Mouse (Mus musculus): ENCODE data around the gene Cntn4. TPM values are rescaled to one million over a fixed set of nuclear protein-coding genes. Genes with fewer than 3 reads are reported as not detected.

Gene Cntn4
- polyA plus RNA-seq, 2 experiments: 1.2 to 1.9 TPM

DNA sequence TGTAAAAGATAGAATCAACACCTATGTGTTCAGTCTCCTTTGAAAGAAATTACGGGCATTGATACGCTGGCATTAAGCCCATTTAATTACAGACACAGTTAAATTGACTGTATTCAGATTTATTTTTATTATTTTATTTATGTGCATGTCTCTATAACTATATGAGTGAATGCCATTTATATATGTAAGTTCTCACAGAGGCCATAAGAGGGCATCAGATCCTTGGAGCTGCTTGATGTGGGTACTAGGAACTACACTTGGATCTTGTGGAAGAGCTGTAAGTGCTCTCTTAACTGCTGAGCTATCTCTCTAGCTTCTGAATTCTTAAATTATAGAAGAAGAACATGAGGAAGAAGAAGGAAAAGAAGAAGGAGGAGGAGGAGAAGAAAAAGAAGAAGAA, 111.0 kb downstream of the Cntn4 start:
- no peak for ATAC-seq (ENCODE audit: low FRiP score, low read depth)
- no peaks in the 10 kb centered on the region for H3K36me3 ChIP-seq (ENCODE audit: control insufficient read depth, insufficient read depth, low read length)
- no peaks in the 10 kb centered on the region for H3K27me3 ChIP-seq (ENCODE audit: control insufficient read depth, insufficient read depth, low read length)
- no peak overlapping the region for H3K4me2 ChIP-seq (replicated peaks; ENCODE audit: low read depth, low read length, severe bottlenecking)
- no peaks in the 10 kb centered on the region for H3K9me3 ChIP-seq (ENCODE audit: control insufficient read depth, low read length)
- no peak overlapping the region for H3K27ac ChIP-seq (replicated peaks; ENCODE audit: low read depth, low read length)
- no peak for DNase-seq (ENCODE audit: low spot score)
- H3K4me1 ChIP-seq (ENCODE audit: control insufficient read depth, insufficient read depth, low read length): no peaks in the 10 kb centered on the region
- WGBS: 93% methylated on average over 2 of the region's 2 CpGs
- H3K4me3 ChIP-seq (replicated peaks; ENCODE audit: low read length): no peak overlapping the region
- no peak for TF ChIP-seq POLR2A (IDR thresholded peaks at IDR 0.05; ENCODE audit: borderline replicate concordance, extremely low read depth, insufficient read depth, insufficient read length)
- no peak overlapping the region for H3K9ac ChIP-seq (ENCODE audit: low read depth, low read length, severe bottlenecking)

DNA sequence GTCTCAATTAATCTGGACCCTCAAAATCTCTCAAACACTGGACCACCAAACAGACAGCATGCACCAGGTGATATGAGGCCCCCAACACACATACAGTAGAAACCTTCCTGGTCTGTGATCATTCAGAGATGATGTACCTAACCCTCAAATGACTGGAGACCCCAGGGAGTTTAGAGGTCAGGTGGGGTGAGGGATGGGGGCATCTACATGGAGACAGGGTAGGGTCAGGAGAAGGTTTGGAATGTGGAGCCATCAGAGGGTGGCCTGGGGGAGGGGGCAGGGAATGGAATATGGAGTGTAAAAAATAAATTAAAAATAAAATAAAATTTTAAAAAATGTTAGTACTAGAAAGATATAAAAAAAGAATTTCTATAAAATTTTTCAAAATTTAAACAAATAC, 157.6 kb downstream of the Cntn4 start:
- H3K9ac ChIP-seq (ENCODE audit: low read depth, low read length, severe bottlenecking): no peak overlapping the region
- no peaks in the 10 kb centered on the region for H3K4me1 ChIP-seq (ENCODE audit: control insufficient read depth, insufficient read depth, low read length)
- DNase-seq (ENCODE audit: low spot score): no peak
- no peak for TF ChIP-seq POLR2A (IDR thresholded peaks at IDR 0.05; ENCODE audit: borderline replicate concordance, extremely low read depth, insufficient read depth, insufficient read length)
- H3K36me3 ChIP-seq (ENCODE audit: control insufficient read depth, insufficient read depth, low read length): no peaks in the 10 kb centered on the region
- no peak overlapping the region for H3K4me2 ChIP-seq (replicated peaks; ENCODE audit: low read depth, low read length, severe bottlenecking)
- no peak overlapping the region for H3K27ac ChIP-seq (replicated peaks; ENCODE audit: low read depth, low read length)
- H3K27me3 ChIP-seq (ENCODE audit: control insufficient read depth, insufficient read depth, low read length): no peaks in the 10 kb centered on the region
- H3K9me3 ChIP-seq (ENCODE audit: control insufficient read depth, low read length): no peaks in the 10 kb centered on the region
- ATAC-seq (ENCODE audit: low FRiP score, low read depth): no peak
- no peak overlapping the region for H3K4me3 ChIP-seq (replicated peaks; ENCODE audit: low read length)

DNA sequence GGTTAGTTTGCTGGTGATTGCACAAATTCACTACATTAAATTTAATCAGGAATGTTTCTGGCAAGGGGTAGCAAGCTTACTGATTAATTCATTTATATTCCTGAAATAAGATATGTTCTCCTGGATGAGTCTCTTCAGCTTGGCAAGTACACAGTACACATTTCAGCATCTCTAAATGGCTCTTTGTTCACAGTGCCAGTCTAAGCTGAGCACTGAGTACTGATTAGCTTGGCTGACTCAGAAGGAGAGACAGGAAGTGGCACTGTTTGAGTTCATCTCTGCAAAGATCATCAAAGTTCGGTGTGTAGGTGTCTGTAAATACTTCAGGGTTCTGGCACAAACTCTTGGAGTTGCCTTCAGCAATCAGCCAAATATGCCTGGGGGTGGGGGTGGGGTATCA, 169.8 kb downstream of the Cntn4 start:
- ATAC-seq (ENCODE audit: low FRiP score, low read depth) (no peak), DNase-seq (ENCODE audit: low spot score) (no peak)
- Histone ChIP-seq H3K4me3 (replicated peaks; ENCODE audit: low read length) (no peak overlapping the region), H3K36me3 (ENCODE audit: control insufficient read depth, insufficient read depth, low read length) (no peaks in the 10 kb centered on the region), H3K9ac (ENCODE audit: low read depth, low read length, severe bottlenecking) (no peak overlapping the region), H3K4me2 (replicated peaks; ENCODE audit: low read depth, low read length, severe bottlenecking) (no peak overlapping the region), H3K27me3 (ENCODE audit: control insufficient read depth, insufficient read depth, low read length) (no peaks in the 10 kb centered on the region), H3K27ac (replicated peaks; ENCODE audit: low read depth, low read length) (no peak overlapping the region), H3K4me1 (ENCODE audit: control insufficient read depth, insufficient read depth, low read length) (no peaks in the 10 kb centered on the region), H3K9me3 (ENCODE audit: control insufficient read depth, low read length) (no peaks in the 10 kb centered on the region)
- TF ChIP-seq POLR2A (IDR thresholded peaks at IDR 0.05; ENCODE audit: borderline replicate concordance, extremely low read depth, insufficient read depth, insufficient read length): no peak
- 53% methylated on average over 1 of the region's 1 CpGs for WGBS

DNA sequence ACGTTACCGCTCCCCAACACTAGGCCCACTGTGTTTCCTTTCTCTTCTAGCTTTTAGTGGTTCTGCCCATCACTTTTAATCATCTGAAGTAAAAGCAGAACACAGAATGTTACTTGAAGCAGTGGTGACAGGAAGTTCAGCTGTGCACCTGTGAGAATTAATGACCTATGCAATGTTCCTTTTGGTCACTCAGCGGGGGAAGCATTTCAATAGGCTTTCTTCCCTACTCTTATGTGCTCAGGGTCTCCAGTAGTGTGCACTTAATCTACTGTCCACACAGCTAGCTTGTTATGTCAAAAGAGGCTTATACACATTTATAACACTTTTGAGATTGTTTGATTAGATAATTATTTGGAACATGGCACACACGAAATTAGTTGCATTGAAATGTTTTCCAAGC, 215.4 kb downstream of the Cntn4 start:
- no peak for ATAC-seq (ENCODE audit: low FRiP score, low read depth)
- H3K4me2 ChIP-seq (replicated peaks; ENCODE audit: low read depth, low read length, severe bottlenecking): no peak overlapping the region
- H3K27me3 ChIP-seq (ENCODE audit: control insufficient read depth, insufficient read depth, low read length): no peaks in the 10 kb centered on the region
- no peaks in the 10 kb centered on the region for H3K4me1 ChIP-seq (ENCODE audit: control insufficient read depth, insufficient read depth, low read length)
- H3K36me3 ChIP-seq (ENCODE audit: control insufficient read depth, insufficient read depth, low read length): no peaks in the 10 kb centered on the region
- WGBS: 42% methylated on average over 4 of the region's 4 CpGs
- H3K9ac ChIP-seq (ENCODE audit: low read depth, low read length, severe bottlenecking): no peak overlapping the region
- no peaks in the 10 kb centered on the region for H3K9me3 ChIP-seq (ENCODE audit: control insufficient read depth, low read length)
- no peak overlapping the region for H3K27ac ChIP-seq (replicated peaks; ENCODE audit: low read depth, low read length)
- H3K4me3 ChIP-seq (replicated peaks; ENCODE audit: low read length): no peak overlapping the region
- no peak for DNase-seq (ENCODE audit: low spot score)
- no peak for TF ChIP-seq POLR2A (IDR thresholded peaks at IDR 0.05; ENCODE audit: borderline replicate concordance, extremely low read depth, insufficient read depth, insufficient read length)

DNA sequence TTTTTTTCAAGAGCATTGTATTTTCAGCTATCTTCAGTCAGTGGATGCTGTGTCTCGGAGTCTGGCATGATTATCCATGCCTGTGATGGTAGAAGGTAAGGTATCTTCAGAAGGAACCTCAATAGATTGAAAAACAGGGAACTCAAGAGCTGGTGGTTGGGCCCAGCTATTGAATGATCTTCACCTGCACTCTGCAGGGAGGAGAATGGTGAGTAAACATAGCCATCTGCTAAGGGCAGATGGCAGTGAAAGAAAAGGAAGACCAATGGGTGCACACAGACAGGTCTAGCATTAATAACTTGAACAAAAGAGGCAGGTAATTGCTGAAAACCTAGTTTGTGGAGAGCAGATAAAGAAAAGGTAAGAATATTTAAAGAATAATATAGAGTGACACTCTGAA, 261.0 kb downstream of the Cntn4 start:
- Histone ChIP-seq H3K4me2 (replicated peaks; ENCODE audit: low read depth, low read length, severe bottlenecking) (no peak overlapping the region), H3K36me3 (ENCODE audit: control insufficient read depth, insufficient read depth, low read length) (no peaks in the 10 kb centered on the region), H3K4me1 (ENCODE audit: control insufficient read depth, insufficient read depth, low read length) (no peaks in the 10 kb centered on the region), H3K27ac (replicated peaks; ENCODE audit: low read depth, low read length) (no peak overlapping the region), H3K4me3 (replicated peaks; ENCODE audit: low read length) (no peak overlapping the region), H3K9ac (ENCODE audit: low read depth, low read length, severe bottlenecking) (no peak overlapping the region), H3K9me3 (ENCODE audit: control insufficient read depth, low read length) (no peaks in the 10 kb centered on the region), H3K27me3 (ENCODE audit: control insufficient read depth, insufficient read depth, low read length) (no peaks in the 10 kb centered on the region)
- ATAC-seq (ENCODE audit: low FRiP score, low read depth): no peak
- TF ChIP-seq POLR2A (IDR thresholded peaks at IDR 0.05; ENCODE audit: borderline replicate concordance, extremely low read depth, insufficient read depth, insufficient read length): no peak
- 88% methylated on average over 1 of the region's 1 CpGs for WGBS
- no peak for DNase-seq (ENCODE audit: low spot score)

DNA sequence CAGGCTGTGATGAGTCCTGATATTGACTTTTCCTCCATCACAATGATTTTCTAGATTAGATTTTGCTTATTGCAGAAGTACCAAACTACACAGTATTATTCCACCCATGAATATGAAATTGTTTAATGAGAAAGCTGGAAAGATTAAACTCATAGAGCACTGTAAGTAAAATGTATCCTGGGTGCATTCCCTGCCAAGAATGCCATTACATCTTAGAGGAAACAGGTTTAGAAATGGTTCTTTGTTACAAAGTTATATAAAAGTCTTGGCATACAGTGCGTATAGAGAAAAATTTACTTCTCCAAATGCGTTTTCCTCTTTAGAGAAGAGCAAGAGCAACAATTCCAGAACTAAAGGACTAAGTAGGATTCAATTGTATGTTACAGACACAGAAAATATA, 261.8 kb downstream of the Cntn4 start:
- H3K4me3 ChIP-seq (replicated peaks; ENCODE audit: low read length): no peak overlapping the region
- H3K36me3 ChIP-seq (ENCODE audit: control insufficient read depth, insufficient read depth, low read length): no peaks in the 10 kb centered on the region
- no peak for TF ChIP-seq POLR2A (IDR thresholded peaks at IDR 0.05; ENCODE audit: borderline replicate concordance, extremely low read depth, insufficient read depth, insufficient read length)
- no peak for DNase-seq (ENCODE audit: low spot score)
- H3K27me3 ChIP-seq (ENCODE audit: control insufficient read depth, insufficient read depth, low read length): no peaks in the 10 kb centered on the region
- H3K9me3 ChIP-seq (ENCODE audit: control insufficient read depth, low read length): no peaks in the 10 kb centered on the region
- H3K27ac ChIP-seq (replicated peaks; ENCODE audit: low read depth, low read length): no peak overlapping the region
- ATAC-seq (ENCODE audit: low FRiP score, low read depth): no peak
- no peak overlapping the region for H3K4me2 ChIP-seq (replicated peaks; ENCODE audit: low read depth, low read length, severe bottlenecking)
- 74% methylated on average over 2 of the region's 2 CpGs for WGBS
- no peaks in the 10 kb centered on the region for H3K4me1 ChIP-seq (ENCODE audit: control insufficient read depth, insufficient read depth, low read length)
- no peak overlapping the region for H3K9ac ChIP-seq (ENCODE audit: low read depth, low read length, severe bottlenecking)
